Mouse (Mus musculus) right cerebral cortex, postnatal 25 days (tissue): ENCODE data around the gene Tectb.
"Not testable (repeated sequence)": the region's sequence is repeated elsewhere in the genome, so short reads cannot be mapped to it uniquely, and the experiment has no call there.

ENCODE experiments used
- DNase-seq: peaks from one replicate; pipeline ENCODE4 v3.0.0; 2022

The Tectb gene

DNA sequence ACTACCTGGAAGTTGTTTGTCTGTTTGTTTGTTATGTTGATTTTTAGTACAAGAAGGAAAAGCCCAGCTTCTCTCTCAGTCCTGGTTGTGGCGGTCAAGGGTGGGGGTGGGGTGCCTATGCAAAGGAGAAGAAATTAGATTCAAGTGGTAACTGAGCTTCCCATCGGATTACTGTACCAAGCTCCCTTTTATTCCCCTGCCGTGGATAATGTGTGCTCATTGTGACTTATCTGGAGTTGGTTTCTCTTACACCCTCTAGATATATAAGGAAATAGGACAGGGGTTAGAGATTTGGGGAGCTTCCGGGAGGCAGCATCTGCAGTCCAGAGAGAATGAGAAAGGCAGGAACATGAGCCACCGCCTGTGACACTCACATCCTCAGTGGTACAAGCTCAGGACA lies at the start of gene Tectb:
Gene Tectb (plus strand): TSS at position 301 of the 400 bp plus-strand sequence.
- no peak for DNase-seq

DNA sequence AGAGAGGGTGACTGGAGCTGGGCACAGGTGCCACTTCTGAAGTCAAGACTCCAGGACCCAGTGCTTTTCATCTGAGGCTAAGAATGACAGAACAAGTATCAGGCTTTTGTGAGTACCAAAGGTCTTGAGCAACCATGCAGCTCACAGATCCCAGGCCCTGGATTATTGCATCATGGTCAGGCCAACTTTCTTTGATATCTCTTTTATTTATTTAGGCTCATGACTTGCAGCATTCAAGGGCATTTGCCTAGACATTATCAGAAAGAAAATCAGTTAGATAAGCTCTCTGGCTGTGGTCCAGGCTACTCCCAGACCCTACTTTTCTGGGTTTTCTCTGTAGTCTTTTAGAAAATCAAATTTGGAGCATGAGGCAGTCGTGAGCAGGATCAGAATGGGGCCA lies 48.8 kb upstream of the Tectb start:
- DNase-seq: no peak

DNA sequence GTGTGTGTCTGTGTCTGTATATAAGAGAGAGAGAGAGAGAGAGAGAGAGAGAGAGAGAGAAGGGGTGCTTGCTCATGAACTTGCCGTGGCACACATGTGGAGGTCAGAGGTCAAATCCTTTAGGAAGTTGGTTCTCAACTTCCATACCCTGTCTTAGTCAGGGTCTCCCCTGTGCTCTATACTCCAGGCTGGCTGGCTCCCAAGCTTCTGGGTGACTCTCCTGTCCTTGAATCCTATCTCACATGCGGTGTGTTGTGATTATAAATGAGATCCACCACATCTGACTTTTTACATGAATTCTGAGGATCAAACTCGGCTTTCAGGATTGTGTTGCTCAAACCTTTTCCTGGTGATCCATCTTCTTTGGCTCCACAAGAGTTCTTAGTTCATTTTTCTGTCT lies 48.1 kb upstream of the Tectb start:
- DNase-seq: no peak

DNA sequence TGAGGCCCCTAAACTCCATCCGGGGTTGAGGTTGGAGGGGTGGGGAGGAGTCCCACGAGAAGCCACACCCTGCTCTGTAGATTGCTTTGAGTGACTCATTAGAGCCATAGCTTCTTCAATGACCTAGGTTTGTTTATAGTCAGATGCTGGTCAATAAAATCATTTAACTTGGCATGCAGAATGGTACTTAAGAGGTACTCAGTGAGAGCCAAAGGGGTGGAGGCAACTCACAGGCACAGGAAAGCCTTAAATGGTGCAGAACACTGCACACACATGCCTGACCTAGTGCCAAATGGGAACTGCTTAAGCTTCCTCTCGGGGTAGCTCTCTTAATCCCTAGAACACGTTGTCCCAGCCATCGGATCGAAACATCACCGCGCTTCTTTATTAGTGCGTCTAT lies 46.0 kb upstream of the Tectb start:
- DNase-seq: no peak

DNA sequence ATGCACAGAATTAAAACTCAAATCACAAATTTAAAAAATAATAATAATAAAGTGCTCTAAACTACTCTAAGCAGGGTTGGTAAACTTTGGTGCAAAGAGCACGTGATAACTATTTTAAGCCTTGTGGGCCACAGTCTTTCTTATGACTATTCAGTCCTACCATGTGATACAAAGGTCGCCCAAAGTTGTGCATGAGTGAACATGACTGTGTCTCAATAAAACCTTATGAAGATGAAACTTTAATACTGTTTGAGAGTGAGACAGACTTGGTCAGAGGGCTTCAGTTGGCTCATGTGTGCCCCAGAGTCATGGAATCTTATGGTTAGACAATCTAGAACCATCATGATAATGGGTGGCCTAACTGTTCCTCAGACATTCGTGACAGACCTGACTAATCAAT lies 44.6 kb upstream of the Tectb start:
- no peak for DNase-seq

DNA sequence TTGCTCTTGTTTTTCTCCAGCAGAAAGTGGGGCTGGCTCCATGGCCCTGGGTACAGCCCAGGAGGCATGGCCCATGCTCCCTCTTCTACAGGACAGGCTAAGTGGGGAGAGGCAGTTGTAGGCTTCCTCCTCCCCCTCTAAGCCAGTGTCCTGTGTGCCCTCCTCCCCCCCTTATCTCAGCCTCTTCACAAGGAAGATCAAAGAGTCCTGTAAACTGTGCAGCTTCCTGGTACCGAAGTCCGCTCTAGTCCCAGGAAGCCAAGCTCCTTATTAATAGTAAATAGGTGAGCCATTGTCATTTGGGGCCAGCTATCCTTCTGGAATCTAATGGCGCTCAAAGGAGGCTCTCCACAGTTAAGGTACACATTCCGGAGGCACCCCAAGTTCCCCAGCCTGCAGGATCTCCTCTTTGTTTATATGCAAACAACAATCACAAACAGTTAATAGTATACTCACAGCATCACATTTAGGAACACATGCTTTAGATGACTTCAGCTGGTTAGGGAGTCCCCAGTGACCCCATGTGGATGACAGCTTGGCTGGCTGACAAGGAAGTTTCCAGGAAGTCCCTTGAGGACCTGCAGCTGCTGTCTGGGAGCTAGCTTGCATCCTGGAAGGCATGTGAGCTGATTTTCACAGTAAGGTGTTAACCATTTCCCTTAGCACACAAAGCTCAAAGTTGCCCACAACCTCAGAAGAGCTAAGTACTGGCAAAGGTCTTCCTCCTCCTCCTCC lies 43.7 kb upstream of the Tectb start:
- DNase-seq: no peak

DNA sequence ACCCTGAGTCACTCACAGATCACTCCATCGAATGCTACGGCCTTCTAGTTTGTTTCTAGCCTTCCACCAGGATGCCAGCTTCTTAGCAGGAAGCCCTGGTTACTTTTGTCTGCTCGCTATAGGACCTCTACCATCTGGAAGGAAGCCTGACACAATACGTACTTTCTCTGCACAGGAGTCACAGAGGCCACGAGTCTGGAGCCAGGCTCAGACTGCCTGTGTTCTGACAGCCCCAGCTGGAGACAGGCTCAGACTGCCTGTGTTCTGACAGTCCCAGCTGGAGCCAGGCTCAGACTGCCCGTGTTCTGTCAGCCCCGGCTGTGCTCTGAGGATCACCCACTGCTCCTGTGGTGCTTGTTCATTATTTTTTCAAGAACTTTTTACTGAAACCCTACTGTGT lies 42.6 kb upstream of the Tectb start:
- no peak for DNase-seq

DNA sequence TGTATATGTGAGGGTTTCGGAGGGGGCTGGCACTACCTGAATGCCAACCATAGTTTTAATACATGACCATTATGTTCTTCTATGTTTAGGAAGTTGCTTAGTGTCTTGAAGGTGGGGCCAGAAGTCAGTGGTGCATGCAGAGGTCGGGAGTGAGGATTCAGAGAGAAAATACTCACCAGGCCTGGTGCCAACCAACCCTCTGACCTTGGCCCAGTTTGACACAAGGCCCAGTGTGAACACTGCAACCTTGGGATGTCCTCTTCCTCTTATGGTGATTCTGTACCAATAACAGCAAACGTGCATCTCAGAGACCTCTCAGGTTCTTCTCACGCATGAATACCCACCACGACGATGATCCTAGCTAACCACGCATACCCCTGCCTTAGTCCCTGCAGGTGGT lies 42.0 kb upstream of the Tectb start:
- DNase-seq: no peak

DNA sequence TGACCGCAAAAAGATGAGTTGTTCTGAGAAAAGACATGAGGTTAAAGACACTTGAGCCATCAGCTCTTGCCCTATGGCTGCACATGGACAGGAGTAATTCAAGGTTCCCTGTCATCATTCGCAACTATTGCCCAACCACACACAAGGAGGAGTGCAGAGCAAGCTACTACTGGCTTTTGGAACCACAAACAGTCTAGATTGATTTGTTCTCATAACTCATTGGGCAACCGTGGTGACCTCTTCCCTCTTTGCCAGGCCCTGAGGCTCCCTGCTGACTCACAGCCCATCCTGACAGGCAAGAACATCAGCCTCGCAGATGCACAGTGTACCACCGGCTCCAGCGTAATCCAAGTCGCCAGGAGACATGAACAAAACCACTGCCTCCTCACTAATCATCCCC lies 41.2 kb upstream of the Tectb start:
- DNase-seq: no peak

DNA sequence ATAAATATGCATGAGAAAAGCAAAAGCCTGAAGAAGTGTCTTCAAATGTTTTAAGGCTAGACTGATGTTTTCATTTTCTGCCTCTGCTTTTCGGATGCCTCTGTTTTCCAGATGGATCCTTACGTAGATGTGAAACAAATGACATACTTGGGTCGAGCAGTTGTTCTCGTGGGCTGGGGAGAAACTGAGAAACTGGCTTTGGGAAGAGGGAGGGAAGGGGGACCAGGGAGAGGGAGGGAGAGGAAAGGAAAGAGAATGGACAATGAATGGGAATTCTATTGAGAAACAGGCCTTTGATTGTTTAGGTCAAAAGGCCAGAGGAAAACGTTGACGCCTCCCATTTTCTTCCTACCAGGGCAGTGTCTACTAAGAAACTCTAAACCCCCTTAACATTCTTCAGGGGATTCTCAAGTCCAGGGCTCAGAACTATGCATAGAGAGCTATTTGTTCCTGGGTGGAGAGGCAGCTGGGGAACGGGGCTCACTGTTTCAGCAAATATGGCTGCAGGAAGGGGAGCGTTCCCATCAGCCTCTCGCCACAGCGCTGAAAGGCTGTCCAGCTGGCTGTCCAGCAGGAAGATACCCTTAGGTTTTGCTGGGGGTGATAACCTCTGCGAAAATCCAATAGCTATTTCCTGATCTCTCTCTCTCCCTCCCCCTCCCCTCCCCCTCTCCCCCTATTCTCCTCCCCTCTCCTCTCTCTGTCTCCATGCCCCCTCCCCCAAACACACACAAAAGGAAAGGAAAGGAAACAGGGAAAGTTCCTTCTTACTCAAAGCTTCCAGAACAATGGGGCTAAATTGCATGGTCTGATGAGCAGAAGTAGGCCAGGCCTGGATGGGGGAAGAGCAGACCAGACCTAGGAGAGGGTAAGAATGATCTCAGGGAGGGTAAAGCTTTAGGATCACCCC lies 36.9 kb upstream of the Tectb start:
- DNase-seq: no peak

DNA sequence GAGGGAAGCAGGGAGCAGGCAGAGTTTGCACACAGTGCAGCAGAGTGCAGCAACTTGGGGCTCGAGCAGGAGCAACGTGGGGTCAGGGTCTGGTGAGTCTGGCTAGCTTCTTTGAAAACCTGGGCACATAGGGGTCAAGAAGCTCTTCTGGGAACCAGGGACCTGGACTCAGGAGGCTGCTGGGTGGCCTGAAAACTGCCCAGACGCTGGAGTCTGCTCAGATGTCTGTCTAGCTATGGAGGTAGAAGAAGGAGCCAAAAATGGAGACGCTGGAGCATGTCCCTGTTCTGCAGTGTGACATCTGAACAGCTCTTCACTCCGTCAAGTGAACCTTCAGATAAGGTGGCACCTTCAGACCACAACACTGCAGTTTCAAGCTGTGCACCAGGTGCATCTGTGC lies 35.8 kb upstream of the Tectb start:
- DNase-seq: no peak

DNA sequence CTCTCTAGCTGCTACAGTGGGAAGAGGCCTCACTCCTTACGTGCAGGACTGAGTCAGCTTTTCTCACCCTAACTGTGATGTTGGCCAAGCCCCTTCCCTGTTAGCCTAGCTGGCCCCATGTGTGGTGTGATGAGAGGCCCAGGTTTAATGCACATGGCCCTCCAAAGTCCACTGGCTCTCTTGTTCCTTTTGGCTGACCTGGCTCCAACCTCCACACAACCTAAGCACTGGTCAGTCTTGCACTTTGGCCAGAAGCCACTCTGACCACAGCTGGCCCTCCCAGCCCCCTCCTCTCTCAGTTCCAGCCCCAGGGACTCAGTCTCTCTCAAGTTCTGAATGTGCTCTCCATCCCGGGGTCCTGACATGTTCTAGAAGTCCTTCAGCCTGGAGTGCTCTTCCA lies 35.4 kb upstream of the Tectb start:
- DNase-seq: no peak

DNA sequence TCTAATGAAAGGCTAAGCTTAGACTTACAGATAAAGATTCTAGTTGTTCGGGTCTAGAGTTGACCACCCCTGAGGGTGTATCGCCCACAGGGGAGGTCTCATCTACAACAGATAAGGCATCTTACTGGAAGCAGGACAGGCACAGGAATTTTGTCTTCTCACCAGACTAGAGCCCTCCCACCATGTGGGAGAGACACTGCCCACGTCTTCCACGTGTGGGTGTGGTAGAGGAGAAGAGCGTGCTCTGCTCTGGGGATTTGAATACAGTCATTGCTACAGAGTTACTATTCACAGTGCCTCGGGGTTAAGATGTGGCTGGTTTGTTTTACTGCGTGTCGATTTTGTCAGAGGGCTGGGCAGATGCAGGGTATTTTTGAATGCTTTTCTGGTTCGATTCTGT lies 33.0 kb upstream of the Tectb start:
- DNase-seq: no peak

DNA sequence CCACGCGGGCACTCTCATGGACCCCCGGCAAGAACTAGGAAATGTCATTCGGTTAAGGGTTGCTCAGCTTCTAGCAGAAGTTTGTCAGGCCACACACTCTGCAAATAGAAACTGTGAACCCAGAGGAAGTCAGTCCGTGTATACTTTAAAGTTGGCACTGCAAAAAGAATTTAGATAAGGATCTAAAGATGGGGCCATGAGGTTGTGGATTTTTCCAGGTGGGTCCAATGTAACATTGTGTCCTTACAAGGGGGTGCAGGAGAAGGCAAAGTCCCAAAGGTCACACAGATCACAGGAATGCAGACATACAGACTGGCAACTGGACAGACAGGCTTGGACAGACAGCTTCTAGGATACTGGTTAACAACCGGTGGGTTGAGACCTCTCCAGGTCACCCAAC lies 32.4 kb upstream of the Tectb start:
- no peak for DNase-seq

DNA sequence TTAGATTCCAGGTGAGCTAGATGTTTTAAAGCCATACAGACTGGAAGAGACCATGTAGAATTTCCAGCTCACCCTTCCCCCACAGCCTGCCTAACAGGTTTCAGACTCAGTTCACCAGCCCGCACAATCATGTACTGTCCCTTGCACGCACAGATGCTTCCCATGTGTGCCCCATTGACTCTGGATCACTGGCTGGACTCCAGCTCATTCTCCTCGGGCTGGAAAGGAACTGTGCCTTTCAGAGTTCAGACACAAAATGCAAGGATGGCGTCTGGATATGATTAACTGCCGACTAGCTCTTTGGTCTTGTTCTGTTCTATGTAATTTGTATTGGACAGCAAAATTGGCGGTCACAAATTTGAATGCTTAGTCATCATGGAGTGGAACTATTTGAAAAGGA lies 30.9 kb upstream of the Tectb start:
- DNase-seq: no peak

DNA sequence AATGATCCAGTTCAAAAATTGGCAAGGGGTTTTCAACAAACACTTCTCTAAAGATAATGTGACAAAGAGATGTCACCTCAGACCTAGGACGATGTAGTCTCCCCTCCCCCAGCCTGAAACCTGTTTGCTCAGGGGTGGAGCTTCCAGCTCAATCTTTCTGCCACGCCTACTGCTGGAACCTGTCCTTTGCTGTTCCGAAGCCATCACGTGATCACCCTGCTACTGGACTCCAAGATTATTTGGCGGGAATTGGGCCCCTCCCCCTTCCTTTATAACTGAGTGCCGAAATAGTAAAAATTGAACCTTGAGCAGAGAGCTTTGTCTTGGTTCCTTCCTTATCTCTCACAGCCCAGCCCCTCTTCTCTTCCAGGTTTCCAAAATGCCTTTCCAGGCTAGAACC lies 28.3 kb upstream of the Tectb start:
- not testable (repeated sequence) for DNase-seq

DNA sequence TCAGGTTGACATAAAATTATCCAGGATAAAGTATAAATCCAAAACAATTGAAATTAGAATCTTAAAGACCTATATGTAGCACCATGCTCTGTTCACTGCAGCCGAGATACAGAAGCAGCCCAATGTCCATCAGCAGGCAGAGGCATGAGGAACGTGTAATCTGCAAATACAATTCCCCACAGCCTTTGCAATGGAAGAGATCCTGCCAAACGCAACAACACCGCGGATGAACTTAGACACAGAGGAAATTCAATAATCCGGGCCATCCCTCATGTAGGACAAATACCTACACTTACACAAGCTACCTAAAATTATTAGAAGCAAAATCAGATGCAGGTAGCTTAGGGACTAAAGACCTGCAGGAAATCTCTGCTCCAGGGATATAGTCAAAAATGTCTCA lies 27.6 kb upstream of the Tectb start:
- DNase-seq: no peak

DNA sequence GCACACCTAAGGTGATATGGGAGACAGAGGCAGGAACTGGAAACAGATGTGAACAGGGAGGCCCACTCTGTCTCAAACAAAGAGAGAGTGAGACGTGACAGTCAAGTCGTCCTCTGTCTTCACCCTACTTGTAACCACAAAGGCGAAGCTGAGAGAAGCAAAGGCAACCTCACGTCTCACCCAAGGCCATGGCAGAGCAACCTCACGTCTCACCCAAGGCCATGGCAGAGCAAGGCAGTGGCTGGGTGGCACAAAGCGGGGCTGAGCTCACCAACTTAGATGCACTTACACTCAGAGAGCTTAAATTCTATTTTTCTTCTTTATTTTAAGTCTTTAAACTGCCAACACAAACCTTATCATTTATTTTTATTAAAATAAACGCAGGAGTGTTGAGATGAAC lies 23.5 kb upstream of the Tectb start:
- no peak for DNase-seq

DNA sequence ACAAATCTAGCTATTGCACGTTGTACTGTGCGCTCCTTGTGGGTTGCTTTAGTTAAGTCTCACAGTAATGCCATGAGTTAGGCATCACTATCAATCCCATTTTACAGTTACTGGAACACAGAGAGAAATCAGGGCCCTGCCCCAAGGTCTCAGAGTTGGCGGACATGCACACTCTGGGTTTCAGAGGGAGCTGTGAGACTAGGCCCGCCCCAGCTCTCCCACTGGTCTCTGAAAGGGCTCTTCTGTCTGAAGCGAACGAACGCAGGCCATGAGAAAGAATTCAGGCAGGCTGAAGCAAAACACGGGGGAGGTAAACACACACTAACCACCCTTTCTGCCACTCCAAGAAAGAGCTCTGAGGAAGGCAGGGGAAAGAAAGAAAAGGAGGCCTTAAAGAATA lies 21.9 kb upstream of the Tectb start:
- DNase-seq: no peak

DNA sequence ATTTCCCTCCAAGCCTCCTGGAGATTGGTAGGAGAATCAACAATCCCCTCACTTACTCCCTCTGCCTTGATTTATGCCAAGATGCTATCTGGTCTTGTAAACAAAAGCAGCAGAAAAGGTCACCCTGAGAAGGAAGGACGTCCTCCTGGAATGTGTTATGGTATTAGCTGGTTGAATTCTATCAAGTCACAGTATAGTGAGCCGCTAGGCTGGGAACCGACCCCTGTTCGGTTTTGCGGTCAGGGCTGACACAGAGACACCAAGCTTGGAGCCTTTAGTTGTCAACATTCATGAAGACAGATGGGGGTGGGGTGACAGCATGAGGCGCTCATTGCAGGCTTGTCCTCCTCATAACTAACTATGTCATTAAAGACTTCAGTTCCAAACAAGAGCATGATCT lies 20.7 kb upstream of the Tectb start:
- no peak for DNase-seq

DNA sequence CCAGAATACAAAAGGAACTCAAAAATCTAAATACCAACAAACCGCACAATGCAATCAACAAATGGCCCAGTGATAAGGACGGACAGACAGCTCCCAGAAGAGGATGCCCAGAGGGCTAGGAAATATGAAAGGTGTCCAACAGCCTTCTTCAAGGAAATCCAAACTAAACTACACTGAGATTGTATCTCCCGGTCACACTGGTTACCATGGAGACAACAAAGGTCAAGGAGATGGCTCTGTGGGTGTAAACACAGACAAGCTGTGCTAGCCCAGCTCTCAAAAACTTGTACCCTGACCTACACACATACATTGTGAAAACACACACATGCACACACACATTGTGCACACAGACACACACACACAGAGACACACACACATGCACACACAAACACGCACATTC lies 18.3 kb upstream of the Tectb start:
- DNase-seq: no peak

DNA sequence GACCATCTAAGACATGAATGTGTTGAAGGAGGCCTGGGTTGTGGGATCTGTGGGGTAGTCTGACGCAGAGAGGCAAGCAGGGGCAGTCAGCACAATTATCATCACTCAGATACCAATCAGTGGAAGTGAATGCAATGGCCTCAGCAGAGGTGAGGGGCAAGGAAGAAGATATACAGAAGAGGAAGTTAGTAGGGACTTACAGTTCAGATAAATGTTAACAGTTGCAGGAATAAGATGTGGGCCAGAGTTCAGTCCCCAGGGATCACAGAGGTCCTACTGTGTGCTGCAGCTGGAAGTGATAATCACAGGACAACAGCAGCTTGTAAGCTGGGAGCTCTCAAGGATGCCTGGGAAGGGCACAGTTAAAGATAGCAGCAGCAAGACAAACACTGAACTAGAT lies 16.4 kb upstream of the Tectb start:
- DNase-seq: no peak

DNA sequence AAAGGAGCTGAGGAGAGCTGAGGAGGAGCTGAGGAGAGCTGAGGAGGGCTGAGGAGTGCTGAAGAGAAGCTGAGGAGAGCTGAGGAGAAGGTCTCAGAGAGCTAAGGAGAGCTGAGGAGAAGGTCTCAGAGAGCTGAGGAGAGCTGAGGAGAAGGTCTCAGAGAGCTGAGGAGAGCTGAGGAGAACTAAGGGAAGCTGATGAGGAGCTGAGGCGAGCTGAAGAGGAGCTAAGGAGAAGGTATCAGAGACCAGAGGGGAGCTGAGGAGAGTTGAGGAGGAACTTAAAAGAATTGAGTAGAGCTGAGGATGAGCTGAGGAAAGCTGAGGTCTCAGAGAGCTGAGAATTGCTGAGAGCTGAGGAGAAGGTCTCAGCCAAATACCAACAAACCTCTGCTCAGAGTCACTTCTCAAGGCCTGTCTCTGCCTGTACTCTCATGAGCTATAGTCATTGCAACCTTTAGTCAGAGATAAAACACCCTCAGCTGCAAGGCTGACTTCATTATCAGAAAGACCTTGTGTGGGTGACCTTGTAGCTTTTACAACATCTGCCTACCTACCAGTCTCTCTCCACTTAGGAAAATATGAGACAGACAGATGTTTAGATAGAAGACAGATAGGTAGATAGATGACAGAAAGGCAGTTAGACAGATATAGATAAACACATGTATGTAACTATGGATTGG lies 15.2 kb upstream of the Tectb start:
- DNase-seq: no peak

DNA sequence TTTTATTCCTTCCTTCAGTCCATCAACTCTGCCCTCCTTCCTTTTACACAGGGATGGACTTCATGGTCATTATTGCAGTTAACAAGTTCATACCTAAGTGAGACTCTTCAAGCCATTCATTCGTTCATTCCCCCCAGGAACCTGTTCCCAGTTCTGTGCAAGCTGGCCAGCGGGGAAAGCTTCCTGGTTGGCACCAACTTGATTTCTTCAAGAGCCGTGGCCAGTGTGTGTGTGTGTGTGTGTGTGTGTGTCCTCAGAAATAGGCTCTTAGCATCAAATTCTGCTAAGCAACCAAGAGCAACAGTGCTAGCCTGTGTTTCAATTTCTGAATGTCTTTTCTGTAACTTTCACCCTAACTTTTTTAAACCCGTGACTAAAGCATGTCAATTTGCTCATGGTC lies 14.6 kb upstream of the Tectb start:
- no peak for DNase-seq
